Mouse (Mus musculus) bone marrow, adult 2 months (tissue): ENCODE data around the gene Map3k12. TPM values are rescaled to one million over a fixed set of nuclear protein-coding genes. Genes with fewer than 3 reads are reported as not detected.

Experiments used
- H3K27ac ChIP-seq: fragments of 200-500 bp; 2 replicates; pipeline ENCODE4 v1.5.1; 2012; ENCODE audit warnings: low read depth, mild to moderate bottlenecking, control low read depth, inconsistent platforms, low read length; ENCODE audit not compliant: control insufficient read depth, poor library complexity, insufficient read depth
- H3K4me1 ChIP-seq: fragments of 200-500 bp; 2 replicates; pipeline ENCODE4 v1.6.1; 2011; ENCODE audit warnings: low read length; ENCODE audit not compliant: control insufficient read depth, insufficient read depth
- H3K4me3 ChIP-seq: fragments of 200-500 bp; replicated peaks from 2 replicates; pipeline ENCODE3; 2011; ENCODE audit warnings: mild to moderate bottlenecking, low read depth, low read length, control low read depth; ENCODE audit not compliant: control insufficient read depth
- CTCF ChIP-seq: fragments of 200-500 bp; IDR thresholded peaks from 2 replicates; pipeline ENCODE4 v1.5.1; 2011; ENCODE audit warnings: low read length, control low read depth; ENCODE audit not compliant: control insufficient read depth, insufficient read depth
- POLR2A ChIP-seq: fragments of 200-500 bp; IDR thresholded peaks from 2 replicates; pipeline ENCODE4 v1.6.1; 2011; ENCODE audit warnings: low read depth, mild to moderate bottlenecking, control low read depth, low read length, borderline replicate concordance; ENCODE audit not compliant: control insufficient read depth
- WGBS: fragments of 180-500 bp; shearing (Covaris S2); methylation state at CpG from one replicate; pipeline ENCODE4 v1.1.7; 2018; 5-methylcytosine and 5-hydroxymethylcytosine counted together
- polyA plus RNA-seq: library from polyadenylated mRNA; stranded (reverse); fragments of >200 nt; gene quantifications from 2 replicates; pipeline ENCODE4 v1.2.4, GENCODE M21; 2011; ENCODE audit warnings: low replicate concordance; ENCODE audit not compliant: missing spikeins, insufficient read depth, insufficient read length

Gene Map3k12
- 2.2 and 3.1 TPM in 2 replicates for polyA plus RNA-seq

DNA sequence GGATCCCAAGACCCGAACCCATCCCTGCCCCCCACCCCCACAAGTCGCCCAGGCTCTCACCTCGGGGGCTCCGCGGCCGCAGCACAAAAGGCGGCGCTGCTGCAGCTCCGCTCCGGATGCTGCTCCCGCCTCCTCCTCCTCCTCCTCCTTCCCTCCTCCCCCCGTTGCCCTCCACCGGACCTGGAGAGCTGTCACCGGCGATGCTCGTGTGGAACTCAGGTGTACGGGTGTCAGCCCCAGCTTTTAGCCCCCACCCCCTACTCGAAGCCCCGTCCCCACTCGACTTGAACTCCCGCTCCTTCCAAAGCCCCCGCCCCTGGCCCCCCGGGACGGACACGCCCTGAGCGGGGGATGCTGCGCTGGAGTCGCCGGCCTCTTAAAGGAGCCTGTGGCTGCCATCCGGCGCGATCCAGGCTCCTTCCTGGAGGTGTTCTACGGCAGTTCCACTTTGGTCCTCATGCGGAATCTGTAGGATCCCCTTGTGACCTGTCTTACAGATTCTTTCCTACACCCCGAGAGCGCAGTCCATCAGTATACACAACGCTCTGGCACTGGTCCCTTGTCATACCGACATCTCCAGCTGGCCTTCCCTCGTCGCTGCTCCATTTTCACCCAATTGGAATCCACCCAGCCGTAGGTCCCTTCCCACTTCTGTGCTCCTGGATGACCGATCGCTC, at the start of gene Map3k12:
TSS of gene Map3k12 (minus strand) at position 337 of the 677 bp plus-strand sequence.
- TF ChIP-seq POLR2A (no peak), CTCF (no peak)
- no peak within 1 kb of the TSS for H3K27ac ChIP-seq
- H3K4me1 ChIP-seq = no peaks in the 10 kb centered on the region; the same call in 1 of the 2 replicates
- WGBS = under 1% methylated on average over 43 of the region's 43 CpGs
- H3K4me3 ChIP-seq = peak within 1 kb of the TSS; percentile 78

DNA sequence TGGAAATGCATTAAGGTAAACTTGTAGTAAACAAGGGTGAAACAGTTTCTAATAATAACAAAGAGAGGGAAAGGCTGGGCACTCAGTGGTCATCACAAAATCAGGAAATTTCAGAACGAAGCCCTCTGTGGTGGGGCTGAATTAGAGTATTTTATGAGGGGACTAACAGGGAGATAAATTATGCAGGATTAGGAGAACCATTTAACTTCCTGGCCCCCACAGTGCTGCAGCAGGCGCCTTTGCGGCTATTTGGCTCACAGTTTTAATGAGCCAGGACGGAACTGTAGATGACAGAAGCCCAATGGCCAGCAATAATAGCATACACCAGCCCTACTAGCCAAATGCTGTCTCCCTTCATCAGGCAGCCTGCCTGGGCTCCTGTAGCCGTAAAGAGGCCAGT, 46.8 kb upstream of the Map3k12 start:
- Histone ChIP-seq H3K27ac (no peak overlapping the region), H3K4me3 (no peak overlapping the region), H3K4me1 (no peaks in the 10 kb centered on the region)
- 86% methylated on average over 5 of the region's 5 CpGs for WGBS
- TF ChIP-seq CTCF = no peak
- TF ChIP-seq POLR2A = no peak

DNA sequence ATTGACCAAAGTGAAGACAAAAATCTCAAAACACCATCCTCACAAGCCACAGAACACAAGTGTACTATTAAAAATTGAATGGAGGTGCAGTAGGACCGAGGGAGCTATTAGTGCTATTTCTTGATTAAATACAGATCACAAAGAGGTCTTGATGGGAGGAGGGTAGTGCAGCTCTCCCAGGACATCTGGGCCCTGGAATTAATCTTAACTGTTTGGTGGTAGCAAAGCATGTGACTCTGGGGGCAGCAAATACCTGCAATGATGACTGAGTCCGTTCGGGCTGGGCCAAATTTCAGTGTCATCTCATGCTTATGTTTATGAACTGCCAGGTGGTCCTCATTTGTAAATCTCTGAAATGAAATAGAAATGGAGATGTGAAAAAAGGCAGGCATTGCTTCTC, 46.2 kb upstream of the Map3k12 start:
- WGBS = 84% methylated on average over 3 of the region's 3 CpGs
- Histone ChIP-seq H3K4me1 (no peaks in the 10 kb centered on the region), H3K4me3 (no peak overlapping the region), H3K27ac (no peak overlapping the region)
- TF ChIP-seq CTCF (no peak), POLR2A (no peak)

DNA sequence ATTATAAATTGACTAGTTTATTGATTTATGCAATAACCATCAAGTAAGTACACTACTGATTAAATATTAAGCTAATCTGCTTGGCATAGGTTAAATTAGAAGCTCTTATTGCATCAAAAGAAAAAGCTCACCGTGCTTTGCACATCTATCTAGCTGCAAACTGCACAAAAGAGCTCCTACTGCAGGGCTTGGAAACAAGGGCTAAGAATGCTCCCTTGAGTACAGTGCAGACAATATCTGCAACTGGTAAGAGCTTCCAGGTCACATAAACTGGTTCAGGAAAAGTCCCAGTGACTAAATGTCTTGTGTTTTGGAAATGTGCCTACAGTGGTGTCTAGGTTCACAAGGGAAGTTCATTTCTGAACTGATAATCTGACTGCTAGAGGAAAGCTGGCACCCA, 45.6 kb upstream of the Map3k12 start:
- no peak for TF ChIP-seq POLR2A
- TF ChIP-seq CTCF = no peak
- Histone ChIP-seq H3K4me3 (no peak overlapping the region), H3K4me1 (no peaks in the 10 kb centered on the region), H3K27ac (no peak overlapping the region)
- WGBS = 89% methylated on average over 1 of the region's 1 CpGs

DNA sequence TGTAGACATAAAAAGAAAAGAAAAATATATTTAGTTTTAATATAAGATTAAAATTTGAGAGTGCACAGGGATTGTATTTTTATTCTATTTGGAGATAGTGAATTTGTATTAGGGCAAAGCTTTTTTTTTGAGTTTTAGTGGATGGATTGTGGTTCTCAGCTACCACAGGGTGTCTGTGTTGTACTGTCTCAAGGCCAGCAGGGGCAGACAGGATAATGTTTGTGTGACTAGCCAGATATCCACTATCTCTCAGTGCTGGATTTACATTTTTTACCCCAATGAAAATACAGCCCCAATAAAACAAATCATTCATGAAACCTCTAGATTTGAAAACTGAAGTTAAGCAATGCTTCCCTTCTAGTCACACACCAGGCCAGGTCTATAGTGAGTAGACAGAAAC, 40.7 kb upstream of the Map3k12 start:
- TF ChIP-seq CTCF (no peak), POLR2A (no peak)

DNA sequence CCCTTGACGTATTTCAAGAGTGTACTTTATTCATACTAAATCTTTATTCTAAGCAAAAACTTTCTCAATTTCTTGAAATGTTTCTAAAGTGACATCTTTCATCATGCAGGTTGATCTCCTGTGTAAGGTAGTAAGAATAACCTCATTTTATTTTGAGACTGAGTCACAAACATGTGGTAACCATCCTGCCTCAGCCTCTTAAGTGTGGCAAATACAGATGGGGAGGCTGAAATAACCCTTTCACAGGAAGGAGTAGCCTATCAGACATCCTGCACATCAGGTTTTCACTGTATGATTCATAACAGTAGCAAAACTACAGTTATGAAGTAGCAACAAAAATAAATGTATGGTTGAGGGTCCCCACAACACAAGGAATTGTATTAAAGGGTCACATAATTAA, 38.7 kb upstream of the Map3k12 start:
- 87% methylated on average over 1 of the region's 1 CpGs for WGBS
- H3K27ac ChIP-seq = no peak overlapping the region
- H3K4me3 ChIP-seq = no peak overlapping the region
- no peaks in the 10 kb centered on the region for H3K4me1 ChIP-seq
- TF ChIP-seq POLR2A (no peak), CTCF (no peak)

More for the DNA sequence above, 40.7 kb upstream of the Map3k12 start:
- no peak overlapping the region for H3K4me3 ChIP-seq
- no peak overlapping the region for H3K27ac ChIP-seq
- no peaks in the 10 kb centered on the region for H3K4me1 ChIP-seq

DNA sequence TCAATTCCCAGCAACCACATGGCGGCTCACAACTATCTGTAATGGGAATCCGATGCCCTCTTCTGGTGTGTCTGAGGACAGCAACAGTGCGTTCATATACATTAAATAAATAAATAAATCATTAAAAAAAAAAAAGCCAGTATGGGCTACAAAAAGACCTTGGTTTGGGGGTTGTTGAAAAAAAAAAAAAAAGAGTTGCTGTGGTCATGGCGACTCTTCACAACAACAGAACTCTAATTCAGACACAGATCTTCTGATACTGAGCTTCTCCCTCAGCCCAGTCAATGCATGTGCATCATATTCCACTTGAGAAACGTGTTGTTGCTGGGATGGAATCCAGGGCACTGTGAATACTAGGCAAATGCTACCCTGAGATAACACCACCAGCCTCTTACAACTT, 35.7 kb upstream of the Map3k12 start:
- TF ChIP-seq CTCF = no peak
- H3K27ac ChIP-seq = no peak overlapping the region
- WGBS = 95% methylated on average over 5 of the region's 5 CpGs

DNA sequence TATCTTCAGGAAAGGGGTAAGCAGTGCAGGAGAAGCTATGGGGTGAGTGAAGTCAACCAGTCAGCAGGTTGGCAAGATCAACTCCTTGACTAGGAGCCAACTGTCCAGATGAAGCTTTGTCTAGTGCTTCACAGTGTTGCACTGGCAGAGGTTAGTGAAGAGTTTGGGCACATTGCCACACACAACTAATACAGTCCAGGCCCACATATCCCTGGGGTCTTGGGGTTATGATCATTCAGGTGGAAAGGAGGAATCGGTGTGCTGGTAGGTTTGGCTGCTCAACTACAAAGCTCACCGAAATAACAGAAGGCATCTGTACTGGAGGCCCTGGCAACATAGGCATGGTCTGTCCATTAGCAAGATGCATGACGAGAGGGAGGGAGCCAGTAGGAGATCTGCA, 30.6 kb upstream of the Map3k12 start:
- no peak overlapping the region for H3K4me3 ChIP-seq
- 83% methylated on average over 3 of the region's 3 CpGs for WGBS
- no peaks in the 10 kb centered on the region for H3K4me1 ChIP-seq
- TF ChIP-seq CTCF = no peak
- no peak for TF ChIP-seq POLR2A
- no peak overlapping the region for H3K27ac ChIP-seq

More for the DNA sequence above, 35.7 kb upstream of the Map3k12 start:
- Histone ChIP-seq H3K4me3 (no peak overlapping the region), H3K4me1 (no peaks in the 10 kb centered on the region)
